In genomic region chr9:56534727-56535126, GRCm38 (mm10) we compare ENCODE assay signal across 9 mouse cellular contexts.
DNase-seq lines count a peak whose midpoint lies in the region; ATAC-seq and TF ChIP-seq lines count a peak whose summit lies in the region.
"Had no signal": no experiment of that assay in that cellular context is flagged by ENCODE, and none has a peak within 500 bp of the region (broad histone marks: within the 10 kb centered on the region; RNA-seq: fewer than 3 reads in every experiment).

No protein-coding gene starts in this region.

- no peak overlapping the region for H3K27ac ChIP-seq in forebrain, postnatal 0 days (ENCODE audit: low read depth, low read length)
- no peak overlapping the region for H3K27ac ChIP-seq in forebrain, embryonic 13.5 days
- no peak overlapping the region; the same call in 1 of the 2 replicates for H3K27ac ChIP-seq in neural tube, embryonic 15.5 days (replicated peaks)

- no peak overlapping the region for H3K4me2 ChIP-seq in forebrain, postnatal 0 days (ENCODE audit: low read depth)
- H3K4me2 ChIP-seq in forebrain, embryonic 13.5 days = no peak overlapping the region
- 0 out of 2 replicates have a peak overlapping the region, but pooled peaks have one; percentile 45 for H3K4me2 ChIP-seq in neural tube, embryonic 15.5 days

- H3K27me3 ChIP-seq in forebrain, postnatal 0 days (ENCODE audit: insufficient read depth, low read length) = no peaks in the 10 kb centered on the region
- H3K27me3 ChIP-seq in forebrain, embryonic 13.5 days = peaks cover 20% of the 10 kb centered on the region
- no peaks in the 10 kb centered on the region for H3K27me3 ChIP-seq in neural tube, embryonic 15.5 days (replicated peaks)

- no peak for DNase-seq in forebrain, postnatal 0 days
- no peak for DNase-seq in lung, adult 2 months
- no peak for DNase-seq in lung, postnatal 25 days (ENCODE audit: low spot score)
- peak; percentile 36 for DNase-seq in embryo, embryonic 10.5 days (ENCODE audit: low spot score)
- DNase-seq in frontal cortex, postnatal 10 days (ENCODE audit: low spot score in 2 of 2) = no peak
- no peak for DNase-seq in thymus, postnatal 25 days
- DNase-seq: gastrocnemius, postnatal 14 days had no signal

- no peak overlapping the region for H3K9ac ChIP-seq in forebrain, postnatal 0 days
- no peak overlapping the region for H3K9ac ChIP-seq in forebrain, embryonic 13.5 days
- H3K9ac ChIP-seq in neural tube, embryonic 15.5 days (replicated peaks) = no peak overlapping the region

- no peaks in the 10 kb centered on the region for H3K36me3 ChIP-seq in forebrain, postnatal 0 days (ENCODE audit: insufficient read depth)
- no peaks in the 10 kb centered on the region for H3K36me3 ChIP-seq in forebrain, embryonic 13.5 days (ENCODE audit: poor library complexity, severe bottlenecking)
- H3K36me3 ChIP-seq in neural tube, embryonic 15.5 days = no peaks in the 10 kb centered on the region

- WGBS in forebrain, postnatal 0 days = 48% methylated on average over 7 of the region's 7 CpGs
- WGBS in forebrain, embryonic 13.5 days = 49% methylated on average over 7 of the region's 7 CpGs
- 49% methylated on average over 7 of the region's 7 CpGs for WGBS in lung, adult 2 months
- 45% methylated on average over 7 of the region's 7 CpGs for WGBS in neural tube, embryonic 15.5 days

- TF ChIP-seq POLR2A in lung, adult 2 months (IDR thresholded peaks at IDR 0.05; ENCODE audit: borderline replicate concordance, extremely low read depth, low read depth, low read length) = no peak

- H3K4me1 ChIP-seq in forebrain, postnatal 0 days (ENCODE audit: insufficient read depth) = no peaks in the 10 kb centered on the region
- H3K4me1 ChIP-seq in forebrain, embryonic 13.5 days = peaks cover 8% of the 10 kb centered on the region
- no peaks in the 10 kb centered on the region for H3K4me1 ChIP-seq in lung, adult 2 months (ENCODE audit: control insufficient read depth, insufficient read depth, low read length)
- H3K4me1 ChIP-seq in neural tube, embryonic 15.5 days = peaks cover 24% of the 10 kb centered on the region

- no peaks in the 10 kb centered on the region for H3K9me3 ChIP-seq in forebrain, postnatal 0 days (ENCODE audit: low read length)
- H3K9me3 ChIP-seq in forebrain, embryonic 13.5 days (replicated peaks) = no peaks in the 10 kb centered on the region
- H3K9me3 ChIP-seq in neural tube, embryonic 15.5 days (replicated peaks) = no peaks in the 10 kb centered on the region

- ATAC-seq in forebrain, postnatal 0 days = no peak
- no peak for ATAC-seq in forebrain, embryonic 13.5 days
- ATAC-seq in neural tube, embryonic 15.5 days (ENCODE audit: low FRiP score) = no peak

- no peak overlapping the region for H3K4me3 ChIP-seq in forebrain, postnatal 0 days (ENCODE audit: low read depth, low read length)
- no peak overlapping the region for H3K4me3 ChIP-seq in forebrain, embryonic 13.5 days
- H3K4me3 ChIP-seq in lung, adult 2 months (replicated peaks; ENCODE audit: extremely low read depth, low read depth, low read length) = no peak overlapping the region
- no peak overlapping the region for H3K4me3 ChIP-seq in neural tube, embryonic 15.5 days (replicated peaks)

- TF ChIP-seq CTCF in forebrain, postnatal 0 days (IDR thresholded peaks at IDR 0.05; ENCODE audit: low read depth) = 0 out of 2 replicates have a peak, but pooled peaks have one; percentile 26
- TF ChIP-seq CTCF in lung, adult 2 months (IDR thresholded peaks at IDR 0.05; ENCODE audit: insufficient read depth, low read length) = 0 out of 2 replicates have a peak, but pooled peaks have one; percentile 6
